In the genomic region with DNA sequence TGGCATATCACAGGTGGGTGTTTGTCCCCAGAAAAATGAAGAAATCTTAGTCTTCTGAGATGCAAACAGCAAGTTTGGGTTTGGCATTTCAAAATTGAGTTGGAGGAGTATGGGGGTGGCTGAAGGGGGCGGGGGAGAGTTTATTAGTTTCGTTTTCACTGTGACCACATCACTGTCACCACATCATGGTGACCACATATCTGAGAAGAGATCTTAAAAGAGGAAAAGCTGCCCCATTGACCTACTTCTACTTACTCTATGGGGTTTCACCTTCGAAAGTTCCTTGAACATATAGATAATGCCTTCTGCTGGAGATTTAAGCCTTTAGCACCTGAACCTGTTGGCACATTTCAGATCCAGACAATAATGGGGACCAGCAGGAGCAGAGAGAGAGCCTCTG, we compare ENCODE assay signal across 28 mouse cellular contexts. TPM values are rescaled to one million over a fixed set of nuclear protein-coding genes. Genes with fewer than 3 reads are reported as not detected.
DNase-seq lines count a peak whose midpoint lies in the region; ATAC-seq lines count a peak whose summit lies in the region.
"Had no signal": no experiment of that assay in that cellular context is flagged by ENCODE, and none has a peak within 500 bp of the region (broad histone marks: within the 10 kb centered on the region; RNA-seq: fewer than 3 reads in every experiment).

No protein-coding gene starts in this region.

- H3K27me3 ChIP-seq in midbrain, embryonic 11.5 days (ENCODE audit: control insufficient read depth, insufficient read depth, low read length): no peaks in the 10 kb centered on the region
- H3K27me3 ChIP-seq in hindbrain, embryonic 16.5 days (replicated peaks; ENCODE audit: control insufficient read depth, insufficient read depth, low read length): no peaks in the 10 kb centered on the region
- H3K27me3 ChIP-seq: forebrain, embryonic 13.5 days; intestine, embryonic 15.5 days; limb, embryonic 12.5 days; liver, embryonic 15.5 days had no signal

- H3K4me2 ChIP-seq in midbrain, embryonic 11.5 days: no peak overlapping the region
- no peak overlapping the region for H3K4me2 ChIP-seq in hindbrain, embryonic 16.5 days (ENCODE audit: low read length)
- H3K4me2 ChIP-seq: forebrain, embryonic 13.5 days; hindbrain, embryonic 14.5 days; intestine, embryonic 15.5 days; limb, embryonic 12.5 days; liver, embryonic 15.5 days; lung, embryonic 14.5 days had no signal

- no peaks in the 10 kb centered on the region for H3K36me3 ChIP-seq in midbrain, embryonic 11.5 days (ENCODE audit: control insufficient read depth, insufficient read depth, low read length)
- H3K36me3 ChIP-seq in hindbrain, embryonic 16.5 days (ENCODE audit: control insufficient read depth, insufficient read depth, low read length): no peaks in the 10 kb centered on the region; the same call in 1 of the 2 replicates
- H3K36me3 ChIP-seq: intestine, embryonic 15.5 days; limb, embryonic 12.5 days; liver, embryonic 15.5 days had no signal

- H3K9me3 ChIP-seq in midbrain, embryonic 11.5 days (ENCODE audit: control insufficient read depth, low read length): no peaks in the 10 kb centered on the region
- H3K9me3 ChIP-seq in hindbrain, embryonic 16.5 days (ENCODE audit: control insufficient read depth, low read length): no peaks in the 10 kb centered on the region
- H3K9me3 ChIP-seq: heart, embryonic 10.5 days; intestine, embryonic 15.5 days; liver, embryonic 15.5 days had no signal

- peak; percentile 97 for ATAC-seq in granulocyte monocyte progenitor cell, adult 5-6 weeks (replicated peaks; ENCODE audit: poor library complexity, severe bottlenecking)
- peak; percentile 84 for ATAC-seq in megakaryocyte progenitor cell, adult 5-6 weeks (replicated peaks; ENCODE audit: poor library complexity)
- no peak for ATAC-seq in midbrain, embryonic 11.5 days (ENCODE audit: low FRiP score)
- no peak for ATAC-seq in hindbrain, embryonic 16.5 days
- ATAC-seq: forebrain, embryonic 13.5 days; intestine, embryonic 15.5 days had no signal

- H3K4me3 ChIP-seq in midbrain, embryonic 11.5 days (ENCODE audit: low read depth, low read length): no peak overlapping the region
- no peak overlapping the region for H3K4me3 ChIP-seq in hindbrain, embryonic 16.5 days (ENCODE audit: low read length)
- H3K4me3 ChIP-seq: forebrain, embryonic 13.5 days; heart, embryonic 10.5 days; intestine, embryonic 15.5 days; limb, embryonic 12.5 days; liver, embryonic 15.5 days had no signal

- H3K9ac ChIP-seq in midbrain, embryonic 11.5 days (ENCODE audit: low read length): no peak overlapping the region
- H3K9ac ChIP-seq in hindbrain, embryonic 16.5 days (ENCODE audit: low read depth, low read length): no peak overlapping the region
- H3K9ac ChIP-seq: forebrain, embryonic 13.5 days; hindbrain, embryonic 14.5 days; intestine, embryonic 15.5 days; limb, embryonic 12.5 days; liver, embryonic 15.5 days; lung, embryonic 14.5 days had no signal

- WGBS in midbrain, embryonic 11.5 days: 94% methylated on average over 3 of the region's 3 CpGs
- WGBS in hindbrain, embryonic 16.5 days: 90% methylated on average over 3 of the region's 3 CpGs

- DNase-seq in 416B (ENCODE audit: low read depth): peak; percentile 85
- DNase-seq in CD4-positive, CD25-positive, alpha-beta regulatory T cell, adult 2 months (ENCODE audit: low read depth, low spot score): peak; percentile 21
- DNase-seq in cerebellum, postnatal 25 days: no peak
- no peak for DNase-seq in midbrain, embryonic 11.5 days (ENCODE audit: low spot score, missing footprints)
- DNase-seq: adrenal gland, adult 2 months; adrenal gland, postnatal 36 days; B cell, adult 2 months; cerebellum, adult 18-20 months; cerebellum, postnatal 10 days; gastrocnemius, postnatal 14 days; heart, postnatal 4 days; kidney, adult 2 months; kidney, postnatal 36 days; layer of hippocampus, postnatal 36 days; lung, embryonic 14.5 days; lung, postnatal 14 days; midbrain, embryonic 14.5 days; right cerebral cortex, postnatal 4 days; thymus, postnatal 14 days had no signal

- H3K4me1 ChIP-seq in midbrain, embryonic 11.5 days (ENCODE audit: control insufficient read depth, insufficient read depth, low read length): no peaks in the 10 kb centered on the region
- H3K4me1 ChIP-seq in hindbrain, embryonic 16.5 days (ENCODE audit: control insufficient read depth, insufficient read depth, low read depth, low read length): no peaks in the 10 kb centered on the region
- H3K4me1 ChIP-seq: intestine, embryonic 15.5 days had no signal

- H3K27ac ChIP-seq in midbrain, embryonic 11.5 days (ENCODE audit: low read depth, low read length): no peak overlapping the region
- no peak overlapping the region for H3K27ac ChIP-seq in hindbrain, embryonic 16.5 days (ENCODE audit: low read depth, low read length)
- H3K27ac ChIP-seq: forebrain, embryonic 13.5 days; heart, embryonic 10.5 days; hindbrain, embryonic 14.5 days; intestine, embryonic 15.5 days; limb, embryonic 12.5 days; liver, embryonic 15.5 days had no signal

RNA-seq across cellular contexts. Expression of a gene that starts 34.3 kb away (rescaled TPM):
- total RNA-seq in granulocyte monocyte progenitor cell, adult 5-6 weeks (2014; fragmentation: Nextera tagmentation): 15.6 and 16.1 TPM in 2 replicates
- 16.4 and 17.3 TPM in 2 replicates for total RNA-seq in granulocyte monocyte progenitor cell, adult 5-6 weeks (2017)
- 17.5 and 22.3 TPM in 2 replicates for total RNA-seq in megakaryocyte progenitor cell, adult 5-6 weeks (2015)
- 14.9 and 17.4 TPM in 2 replicates for total RNA-seq in megakaryocyte progenitor cell, adult 5-6 weeks (2017)
- polyA plus RNA-seq in midbrain, embryonic 11.5 days (2014; fragmentation: Nextera tagmentation; extraction: Ambion mirVana): 13.6 and 15.8 TPM in 2 replicates
- 18.3 and 21.5 TPM in 2 replicates for polyA plus RNA-seq in hindbrain, embryonic 16.5 days (2015; fragmentation: Nextera tagmentation; extraction: Ambion mirVana)

Comparison
In these comparisons a context has a peak if more than half of its experiments do, and no peak if none do; other contexts are left out.
1. DNase-seq: peak in 416B (single experiment) and CD4-positive, CD25-positive, alpha-beta regulatory T cell, adult 2 months (single experiment); none in cerebellum, postnatal 25 days (0 of 2) and midbrain, embryonic 11.5 days (single experiment).
2. ATAC-seq: peak in granulocyte monocyte progenitor cell, adult 5-6 weeks (single experiment) and megakaryocyte progenitor cell, adult 5-6 weeks (single experiment); none in midbrain, embryonic 11.5 days (single experiment) and hindbrain, embryonic 16.5 days (single experiment).